Mouse (Mus musculus): ENCODE data around the gene Acp7.

Gene Acp7

GRCm38 (mm10) chr7:28573236-28573635, 57.9 kb downstream of the Acp7 start:
- no peak for DNase-seq

- no peak for DNase-seq
These were observed 58.4 kb downstream of the Acp7 start for GRCm38 (mm10) chr7:28572689-28573088.

- no peak for DNase-seq
These were observed 60.0 kb downstream of the Acp7 start for GRCm38 (mm10) chr7:28570982-28571682.

- DNase-seq: no peak
These were observed 60.7 kb downstream of the Acp7 start for GRCm38 (mm10) chr7:28570291-28570981.

- DNase-seq: peak in 1 of 2 experiments; percentile 37
These were observed 62.9 kb downstream of the Acp7 start for GRCm38 (mm10) chr7:28568253-28568652.

GRCm38 (mm10) chr7:28567539-28567938, 63.6 kb downstream of the Acp7 start:
- no peak for DNase-seq

- DNase-seq: peak in 1 of 2 experiments; percentile 48
These were observed 65.7 kb downstream of the Acp7 start for GRCm38 (mm10) chr7:28565407-28565806.

GRCm38 (mm10) chr7:28562951-28563350, 68.2 kb downstream of the Acp7 start:
- no peak for DNase-seq

GRCm38 (mm10) chr7:28562371-28562770, 68.8 kb downstream of the Acp7 start:
- DNase-seq: no peak

GRCm38 (mm10) chr7:28561967-28562366, 69.2 kb downstream of the Acp7 start:
- no peak for DNase-seq

- DNase-seq: peak in 1 of 2 experiments; percentile 51
These were observed 70.3 kb downstream of the Acp7 start for GRCm38 (mm10) chr7:28560856-28561255.

- DNase-seq: peak in 1 of 2 experiments; percentile 29
These were observed 72.6 kb downstream of the Acp7 start for GRCm38 (mm10) chr7:28558486-28558885.

- DNase-seq: peak; percentile 77 to 86
These were observed 73.4 kb downstream of the Acp7 start for GRCm38 (mm10) chr7:28557708-28558107.
